Mouse (Mus musculus) B cell, adult 67 days (primary cell): ENCODE data around the gene Olfr617. TPM values are rescaled to one million over a fixed set of nuclear protein-coding genes. Genes with fewer than 3 reads are reported as not detected.

ENCODE experiments used
- total RNA-seq, 2 experiments: library from RNA; stranded (reverse); gene quantifications; 4 replicates each; pipeline ENCODE4 v1.2.4; 2023

Gene Olfr617
- total RNA-seq: not detected

GRCm38 (mm10) chr7:103572761-103573160, at the start of gene Olfr617:
TSS of gene Olfr617 (plus strand) at chr7:103573061.

GRCm38 (mm10) chr7:103542617-103543016, 30.2 kb upstream of the Olfr617 start, which contains the start of gene Olfr612:
TSS of gene Olfr612 (minus strand) at chr7:103542717.

GRCm38 (mm10) chr7:103547774-103548173, 25.1 kb upstream of the Olfr617 start, which contains the start of gene Olfr613:
TSS of gene Olfr613 (plus strand) at chr7:103548074.

GRCm38 (mm10) chr7:103555779-103556178, 17.1 kb upstream of the Olfr617 start, which contains the start of gene Olfr615:
TSS of gene Olfr615 (plus strand) at chr7:103556079.

GRCm38 (mm10) chr7:103569043-103569442, 3.8 kb upstream of the Olfr617 start, which contains the start of gene Olfr616:
TSS of gene Olfr616 (minus strand) at chr7:103569143.

GRCm38 (mm10) chr7:103589803-103590202, 16.9 kb downstream of the Olfr617 start, which contains the start of gene Olfr618:
TSS of gene Olfr618 (plus strand) at chr7:103590103.

GRCm38 (mm10) chr7:103600275-103600674, 27.4 kb downstream of the Olfr617 start, which contains the start of gene Olfr619:
TSS of gene Olfr619 (plus strand) at chr7:103600575.

GRCm38 (mm10) chr7:103612434-103612833, 39.6 kb downstream of the Olfr617 start, which contains the start of gene Olfr620:
TSS of gene Olfr620 (minus strand) at chr7:103612534.

Other genes starting within 250 kb of the Olfr617 start
- gene Olfr598, start 249.5 kb upstream of the Olfr617 start, total RNA-seq: not detected
- not detected for gene Olfr599, start 237.1 kb upstream of the Olfr617 start, total RNA-seq
- not detected for gene Olfr600, start 223.4 kb upstream of the Olfr617 start, total RNA-seq
- not detected for gene Olfr601, start 210.4 kb upstream of the Olfr617 start, total RNA-seq
- not detected for gene Olfr603, start 186.9 kb upstream of the Olfr617 start, total RNA-seq
- not detected for gene Usp17lc, start 158.0 kb upstream of the Olfr617 start, total RNA-seq
- not detected for gene Olfr605, start 127.6 kb upstream of the Olfr617 start, total RNA-seq
- gene Olfr606, start 124.0 kb upstream of the Olfr617 start, total RNA-seq: not detected
- gene Olfr607, start 108.9 kb upstream of the Olfr617 start, total RNA-seq: not detected
- not detected for gene Olfr608, start 103.2 kb upstream of the Olfr617 start, total RNA-seq
- not detected for gene Olfr609, start 75.0 kb upstream of the Olfr617 start, total RNA-seq
- not detected for gene Olfr610, start 60.9 kb upstream of the Olfr617 start, total RNA-seq
- not detected for gene Olfr611, start 52.2 kb upstream of the Olfr617 start, total RNA-seq
- gene Olfr612, start 30.3 kb upstream of the Olfr617 start, total RNA-seq: not detected
- not detected for gene Olfr613, start 25.0 kb upstream of the Olfr617 start, total RNA-seq
- not detected for gene Olfr615, start 17.0 kb upstream of the Olfr617 start, total RNA-seq
- gene Olfr616, start 3.9 kb upstream of the Olfr617 start, total RNA-seq: not detected
- not detected for gene Olfr618, start 17.0 kb downstream of the Olfr617 start, total RNA-seq
- gene Olfr619, start 27.5 kb downstream of the Olfr617 start, total RNA-seq: not detected
- gene Olfr620, start 39.5 kb downstream of the Olfr617 start, total RNA-seq: not detected
- not detected for gene Olfr622, start 69.6 kb downstream of the Olfr617 start, total RNA-seq
- gene Olfr623, start 90.6 kb downstream of the Olfr617 start, total RNA-seq: not detected
- not detected for gene Olfr624, start 98.1 kb downstream of the Olfr617 start, total RNA-seq
- gene Olfr625-ps1, start 109.7 kb downstream of the Olfr617 start, total RNA-seq: not detected
- not detected for gene Olfr243, start 141.6 kb downstream of the Olfr617 start, total RNA-seq
- gene Olfr628, start 157.3 kb downstream of the Olfr617 start, total RNA-seq: not detected
- not detected for gene Olfr629, start 171.9 kb downstream of the Olfr617 start, total RNA-seq
- gene Olfr630, start 184.3 kb downstream of the Olfr617 start, total RNA-seq: not detected
- gene Olfr69, start 198.5 kb downstream of the Olfr617 start, total RNA-seq: not detected
- gene Olfr68, start 206.6 kb downstream of the Olfr617 start, total RNA-seq: not detected
- not detected for gene Olfr67, start 218.8 kb downstream of the Olfr617 start, total RNA-seq
- gene Hbb-bt, start 240.9 kb downstream of the Olfr617 start, total RNA-seq: 10 to 100 TPM in 1 of 2 experiments, 1 to 10 TPM in 1; 3.1 to 49.4 TPM